Mouse (Mus musculus): Measurements from ENCODE around the gene Aggf1. TPM values are rescaled to one million over a fixed set of nuclear protein-coding genes. Genes with fewer than 3 reads are reported as not detected.
A peak's percentile ranks its signal among the peaks of the same experiment; 100 is the strongest.

Gene Aggf1
- polyA plus RNA-seq, 1 experiment: 35.6 TPM

GRCm38 (mm10) chr13:95312016-95312415 lies 63.1 kb downstream of the Aggf1 start:
- no peak for TF ChIP-seq POLR2A (IDR thresholded peaks at IDR 0.05; ENCODE audit: borderline replicate concordance, extremely low read depth, insufficient read depth, insufficient read length, poor library complexity, severe bottlenecking)
- TF ChIP-seq CTCF (IDR thresholded peaks at IDR 0.05; ENCODE audit: borderline replicate concordance, extremely low read depth, insufficient read depth, insufficient read length): no peak
- DNase-seq (ENCODE audit: low read depth): peak; percentile 77

- no peak for DNase-seq (ENCODE audit: low read depth)
- TF ChIP-seq CTCF (IDR thresholded peaks at IDR 0.05; ENCODE audit: borderline replicate concordance, extremely low read depth, insufficient read depth, insufficient read length) (no peak), POLR2A (IDR thresholded peaks at IDR 0.05; ENCODE audit: borderline replicate concordance, extremely low read depth, insufficient read depth, insufficient read length, poor library complexity, severe bottlenecking) (no peak)
Measured at GRCm38 (mm10) chr13:95307100-95307655, 68.0 kb downstream of the Aggf1 start.

- TF ChIP-seq CTCF (IDR thresholded peaks at IDR 0.05; ENCODE audit: borderline replicate concordance, extremely low read depth, insufficient read depth, insufficient read length) (no peak), POLR2A (IDR thresholded peaks at IDR 0.05; ENCODE audit: borderline replicate concordance, extremely low read depth, insufficient read depth, insufficient read length, poor library complexity, severe bottlenecking) (no peak)
- DNase-seq (ENCODE audit: low read depth): no peak
Measured at GRCm38 (mm10) chr13:95306596-95306995, 68.6 kb downstream of the Aggf1 start.

Other genes starting within 250 kb of the Aggf1 start
- 4.5 and 6.2 TPM in 2 replicates for gene Pde8b, start 125.0 kb downstream of the Aggf1 start, polyA plus RNA-seq (2012; rRNA removed)
- 47.6 and 48.3 TPM in 2 replicates for gene Zbed3, start 51.7 kb downstream of the Aggf1 start, polyA plus RNA-seq (2012; rRNA removed)
- 1.8 and 3.2 TPM in 2 replicates for gene Crhbp, start 69.6 kb upstream of the Aggf1 start, polyA plus RNA-seq (2012; rRNA removed)
- gene S100z, start 103.4 kb upstream of the Aggf1 start, polyA plus RNA-seq (2012; rRNA removed): not detected in 2 replicates
- gene F2rl1, start 149.9 kb upstream of the Aggf1 start, polyA plus RNA-seq (2012; rRNA removed): 0.43 and 0.44 TPM in 2 replicates
- 28.7 and 46.5 TPM in 2 replicates for gene F2r, start 243.1 kb upstream of the Aggf1 start, polyA plus RNA-seq (2012; rRNA removed)

All from brain, embryonic 14.5 days (tissue).